Comparison of ENCODE assay signal across 27 mouse cellular contexts in the genomic region with DNA sequence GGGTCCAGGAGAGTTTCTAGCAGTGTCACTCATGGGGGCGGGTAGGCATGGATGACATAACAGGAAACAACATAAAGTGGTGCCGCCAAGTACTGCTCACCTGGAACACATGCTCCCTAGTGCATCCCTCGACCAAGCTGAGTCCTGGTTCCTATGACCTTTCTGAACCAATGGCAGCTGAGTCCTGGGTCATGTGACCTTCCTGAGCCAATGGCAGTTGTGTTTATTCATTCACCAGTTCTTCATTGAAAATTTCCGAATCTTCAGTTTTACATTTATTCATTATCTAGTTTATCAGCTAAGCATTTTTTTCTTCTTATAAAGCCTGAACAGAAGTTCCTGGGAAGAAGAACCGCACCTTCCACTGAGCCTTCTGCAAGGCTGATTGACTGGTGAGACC.
"Had no signal": no experiment of that assay in that cellular context is flagged by ENCODE, and none has a peak within 500 bp of the region (broad histone marks: within the 10 kb centered on the region; RNA-seq: fewer than 3 reads in every experiment).

No protein-coding gene starts in this region.

- H3K27me3 ChIP-seq: embryonic facial prominence, embryonic 12.5 days; embryonic facial prominence, embryonic 13.5 days; embryonic facial prominence, embryonic 15.5 days; forebrain, embryonic 12.5 days; forebrain, embryonic 13.5 days; forebrain, embryonic 15.5 days had no signal

- H3K27ac ChIP-seq: embryonic facial prominence, embryonic 10.5 days; embryonic facial prominence, embryonic 12.5 days; embryonic facial prominence, embryonic 13.5 days; embryonic facial prominence, embryonic 15.5 days; forebrain, embryonic 10.5 days; forebrain, embryonic 12.5 days; forebrain, embryonic 13.5 days; forebrain, embryonic 15.5 days; gastrocnemius, adult 2 months; heart, adult 2 months had no signal

- H3K4me2 ChIP-seq: embryonic facial prominence, embryonic 12.5 days; embryonic facial prominence, embryonic 13.5 days; embryonic facial prominence, embryonic 15.5 days; forebrain, embryonic 12.5 days; forebrain, embryonic 13.5 days; forebrain, embryonic 15.5 days had no signal

- H3K9ac ChIP-seq: embryonic facial prominence, embryonic 12.5 days; embryonic facial prominence, embryonic 13.5 days; embryonic facial prominence, embryonic 15.5 days; forebrain, embryonic 12.5 days; forebrain, embryonic 13.5 days; forebrain, embryonic 15.5 days; forebrain, postnatal 0 days had no signal

- ATAC-seq: forebrain, embryonic 13.5 days; forebrain, embryonic 14.5 days; forebrain, embryonic 15.5 days; forebrain, embryonic 16.5 days; forebrain, postnatal 0 days had no signal

- DNase-seq: cerebellum, adult 8-10 months; cerebellum, adult 9-10 months; cerebellum, adult 9-11 months; cerebellum, postnatal 10 days; cerebellum, postnatal 14 days; cerebellum, postnatal 25 days; cerebellum, postnatal 36 days; embryo, embryonic 11 days; forebrain, postnatal 0 days; gastrocnemius, adult 2 months; gastrocnemius, postnatal 10 days; gastrocnemius, postnatal 14 days; gastrocnemius, postnatal 25 days; gastrocnemius, postnatal 36 days; heart, adult 18-20 months; heart, adult 2 months had no signal

- H3K4me1 ChIP-seq: embryonic facial prominence, embryonic 12.5 days; embryonic facial prominence, embryonic 13.5 days; embryonic facial prominence, embryonic 15.5 days; forebrain, embryonic 10.5 days; forebrain, embryonic 12.5 days; forebrain, embryonic 13.5 days; forebrain, embryonic 15.5 days had no signal

- H3K9me3 ChIP-seq: embryonic facial prominence, embryonic 10.5 days; embryonic facial prominence, embryonic 12.5 days; embryonic facial prominence, embryonic 13.5 days; embryonic facial prominence, embryonic 15.5 days; forebrain, embryonic 10.5 days; forebrain, embryonic 12.5 days; forebrain, embryonic 13.5 days; forebrain, embryonic 15.5 days had no signal

- H3K4me3 ChIP-seq: embryonic facial prominence, embryonic 10.5 days; embryonic facial prominence, embryonic 12.5 days; embryonic facial prominence, embryonic 13.5 days; embryonic facial prominence, embryonic 15.5 days; erythroblast, embryonic 14.5 days; forebrain, embryonic 10.5 days; forebrain, embryonic 12.5 days; forebrain, embryonic 13.5 days; forebrain, embryonic 15.5 days; gastrocnemius, adult 2 months; heart, adult 2 months had no signal

- H3K36me3 ChIP-seq: embryonic facial prominence, embryonic 10.5 days; embryonic facial prominence, embryonic 12.5 days; embryonic facial prominence, embryonic 13.5 days; embryonic facial prominence, embryonic 15.5 days; forebrain, embryonic 10.5 days; forebrain, embryonic 12.5 days; forebrain, embryonic 15.5 days had no signal
